Mouse (Mus musculus) hindbrain, embryonic 10.5 days (tissue): ENCODE measurements around the gene F830045P16Rik. TPM values are rescaled to one million over a fixed set of nuclear protein-coding genes. Genes with fewer than 3 reads are reported as not detected.

Source experiments
- DNase-seq: peaks from one replicate; pipeline ENCODE4 v3.0.0-alpha.2; 2017; ENCODE audit warnings: low spot score
- H3K27ac ChIP-seq: fragments of 300-500 bp; sonication (generic); 2 replicates; pipeline ENCODE4 v1.5.1; 2016; ENCODE audit warnings: mild to moderate bottlenecking, moderate library complexity
- H3K27me3 ChIP-seq: fragments of 300-500 bp; sonication (generic); 2 replicates; pipeline ENCODE4 v1.6.1; 2016; ENCODE audit warnings: mild to moderate bottlenecking; ENCODE audit not compliant: poor library complexity, insufficient read depth, severe bottlenecking
- H3K36me3 ChIP-seq: fragments of 300-500 bp; sonication (generic); 2 replicates; pipeline ENCODE4 v1.6.1; 2016; ENCODE audit warnings: mild to moderate bottlenecking, moderate library complexity
- H3K4me1 ChIP-seq: fragments of 300-500 bp; sonication (generic); replicated peaks from 2 replicates; pipeline ENCODE4 v1.6.1; 2016; ENCODE audit warnings: mild to moderate bottlenecking
- H3K4me3 ChIP-seq: fragments of 300-500 bp; sonication (generic); 2 replicates; pipeline ENCODE4 v1.5.1; 2016; ENCODE audit warnings: mild to moderate bottlenecking, moderate library complexity
- H3K9me3 ChIP-seq: fragments of 300-500 bp; sonication (generic); 2 replicates; pipeline ENCODE4 v1.6.1; 2016; ENCODE audit warnings: mild to moderate bottlenecking, moderate library complexity
- WGBS: fragments of 180-500 bp; shearing (Covaris S2); methylation state at CpG from one replicate; pipeline ENCODE4 v1.1.7; 2016; 5-methylcytosine and 5-hydroxymethylcytosine counted together
- polyA plus RNA-seq: library from polyadenylated mRNA; unstranded; fragments of >200 nt; fragmentation: Nextera tagmentation; extraction: Ambion mirVana; gene quantifications from 2 replicates; pipeline ENCODE4 v1.2.1, GENCODE M21; 2016

F830045P16Rik gene
- polyA plus RNA-seq, 1 experiment from 2014 or later, result not detected

DNA sequence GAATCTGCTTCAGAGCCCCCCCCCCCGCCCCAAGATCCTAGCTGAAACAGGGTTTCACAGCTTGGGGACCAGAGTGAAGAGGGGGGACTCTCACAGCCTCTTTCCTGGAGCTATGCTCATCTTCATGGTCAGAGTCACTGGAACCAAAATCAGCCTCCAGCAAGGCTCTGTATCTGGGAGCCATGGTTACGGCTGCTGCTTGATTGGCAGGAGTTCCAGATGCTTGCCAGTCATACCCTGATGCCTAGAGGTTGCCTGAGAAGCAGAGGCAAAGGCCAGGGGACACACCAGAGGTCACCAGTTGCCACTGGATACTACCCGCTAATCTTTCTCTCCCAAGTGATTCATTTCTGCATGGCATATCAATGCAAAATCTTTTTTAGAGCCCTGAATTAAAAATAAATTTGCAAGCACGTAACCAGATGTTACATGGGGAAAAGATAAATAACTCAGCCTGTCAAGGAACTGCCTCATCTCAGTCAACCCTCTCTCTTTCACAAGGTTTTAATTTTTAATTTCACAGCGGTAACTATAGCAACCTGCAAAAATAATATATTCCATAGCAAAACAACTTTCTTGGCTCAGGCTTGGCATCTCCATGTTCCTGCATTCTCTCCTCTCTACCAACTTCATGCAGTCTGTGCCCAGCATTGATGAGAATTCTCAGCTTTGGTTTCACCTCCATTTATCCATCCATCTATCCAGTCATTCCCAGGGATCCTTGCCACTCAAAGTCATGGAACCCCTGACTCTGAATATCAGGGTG, 27.7 kb upstream of the F830045P16Rik start:
- DNase-seq, result peak; percentile 49
- Histone ChIP-seq H3K4me3 (no peak overlapping the region), H3K4me1 (peaks cover 15% of the 10 kb centered on the region), H3K9me3 (no peaks in the 10 kb centered on the region), H3K36me3 (no peaks in the 10 kb centered on the region), H3K27me3 (peaks cover 3% of the 10 kb centered on the region; the same call in 1 of the 2 replicates), H3K27ac (peak overlapping the region; percentile 9; the same call in 1 of the 2 replicates)
- WGBS, result 59% methylated on average over 5 of the region's 5 CpGs

DNA sequence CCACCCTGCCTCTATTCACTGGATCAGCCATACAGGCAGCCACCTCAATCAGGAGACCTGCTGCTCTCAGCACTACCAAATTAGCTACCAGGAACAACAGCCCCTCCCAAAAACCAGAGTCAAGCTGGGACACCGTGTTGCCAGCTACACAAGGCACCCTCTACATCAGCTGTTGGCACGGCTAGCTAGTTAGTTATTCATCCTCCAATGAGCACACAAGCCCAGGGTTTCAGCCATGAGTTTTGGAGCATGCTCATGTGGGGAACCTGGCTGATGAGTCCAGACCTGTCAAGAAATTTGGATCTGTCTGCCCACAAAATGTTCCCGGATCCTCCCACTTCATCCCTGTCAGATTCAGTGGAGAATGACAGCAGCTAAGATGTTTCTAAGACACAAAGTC, 25.4 kb upstream of the F830045P16Rik start:
- H3K36me3 ChIP-seq, result no peaks in the 10 kb centered on the region
- H3K4me3 ChIP-seq, result no peak overlapping the region
- WGBS, result 70% methylated on average over 3 of the region's 3 CpGs
- H3K9me3 ChIP-seq, result no peaks in the 10 kb centered on the region
- peaks cover 24% of the 10 kb centered on the region for H3K4me1 ChIP-seq
- H3K27me3 ChIP-seq, result no peaks in the 10 kb centered on the region; the same call in 1 of the 2 replicates
- no peak for DNase-seq
- H3K27ac ChIP-seq, result no peak overlapping the region

DNA sequence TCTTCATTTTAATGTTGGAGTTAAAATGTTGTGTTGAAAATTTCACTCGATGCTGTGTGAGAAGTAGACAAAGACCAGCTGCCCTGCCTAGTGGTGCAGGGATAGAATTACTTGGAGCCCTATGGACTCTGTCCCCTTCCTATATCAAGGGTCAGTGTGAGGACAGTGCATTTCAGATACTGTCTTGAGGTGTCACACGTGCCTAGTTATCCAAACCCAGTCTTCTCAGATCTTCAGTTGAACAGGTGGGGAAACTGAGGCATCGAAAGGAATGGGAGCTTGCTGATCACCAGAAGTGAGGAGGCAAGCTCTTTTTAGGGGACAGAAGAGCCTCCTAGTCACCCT, 22.4 kb upstream of the F830045P16Rik start:
- Histone ChIP-seq H3K4me3 (no peak overlapping the region), H3K9me3 (no peaks in the 10 kb centered on the region), H3K27ac (no peak overlapping the region), H3K36me3 (no peaks in the 10 kb centered on the region), H3K4me1 (peaks cover 19% of the 10 kb centered on the region), H3K27me3 (no peaks in the 10 kb centered on the region; the same call in 1 of the 2 replicates)
- DNase-seq, result no peak
- WGBS, result 73% methylated on average over 3 of the region's 3 CpGs

DNA sequence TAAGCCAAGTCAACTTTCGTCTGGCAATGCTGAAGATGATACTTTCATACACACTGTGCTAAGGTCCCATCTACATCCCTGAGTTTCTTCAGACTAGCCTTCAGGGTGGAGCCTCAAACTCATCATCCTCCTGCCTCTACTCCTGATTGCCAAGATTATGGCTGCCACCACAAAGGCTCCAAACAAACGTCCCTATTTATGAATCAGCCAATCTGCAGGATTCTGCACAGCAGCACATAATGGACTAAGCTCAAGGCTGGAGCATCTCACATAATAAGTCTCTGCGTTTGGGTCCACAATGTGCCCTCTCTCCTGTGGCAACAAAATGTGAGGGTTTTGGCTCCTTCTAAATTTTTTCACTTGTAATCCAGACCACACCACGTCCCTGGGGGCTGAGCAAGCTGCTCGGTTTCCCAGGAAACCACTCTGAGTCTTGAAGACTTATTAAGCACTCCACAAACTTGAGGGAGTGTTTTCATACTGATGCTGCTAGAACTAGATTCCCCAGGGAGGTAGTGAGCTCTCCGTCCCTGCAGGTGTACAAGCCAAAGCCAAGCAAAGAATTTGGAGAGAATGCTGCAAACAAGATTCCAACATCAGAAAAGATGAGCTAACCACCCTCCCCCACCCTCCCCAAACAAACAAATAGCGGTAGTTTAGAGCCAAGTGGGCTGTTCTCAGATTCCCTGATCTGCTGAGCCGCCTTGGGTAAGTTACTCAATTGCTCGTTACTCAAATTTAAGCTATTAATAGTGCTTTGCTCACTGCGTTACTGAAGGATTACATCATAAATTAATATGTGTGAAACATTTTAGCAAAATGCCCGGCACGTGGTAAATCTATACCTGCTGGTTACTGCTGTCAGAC, 21.8 kb upstream of the F830045P16Rik start:
- Histone ChIP-seq H3K36me3 (no peaks in the 10 kb centered on the region), H3K27ac (no peak overlapping the region), H3K4me3 (no peak overlapping the region), H3K9me3 (no peaks in the 10 kb centered on the region), H3K27me3 (peaks cover under 1% of the 10 kb centered on the region; the same call in 1 of the 2 replicates), H3K4me1 (peaks cover 13% of the 10 kb centered on the region)
- 67% methylated on average over 12 of the region's 12 CpGs for whole genome bisulfite sequencing
- no peak for DNase-seq

DNA sequence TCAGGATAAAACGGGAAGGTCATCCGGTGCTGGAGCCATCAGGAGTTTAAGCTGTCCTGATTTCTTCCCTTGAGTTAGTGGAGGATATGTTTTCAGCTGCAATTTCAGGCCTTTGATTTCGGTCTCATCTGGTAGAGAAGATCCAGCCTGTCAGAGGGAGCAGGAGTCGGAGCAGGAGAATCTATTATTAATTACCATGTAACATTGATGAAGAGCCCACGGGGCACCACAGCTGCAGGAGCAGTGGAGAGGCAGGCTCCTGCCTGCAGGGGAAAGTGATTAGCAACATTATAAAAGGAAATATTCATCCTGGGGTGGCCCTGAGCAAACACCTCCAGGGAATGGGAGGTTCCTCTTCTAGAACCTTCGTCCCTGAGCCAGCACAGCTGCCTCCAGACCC, 19.7 kb upstream of the F830045P16Rik start:
- no peaks in the 10 kb centered on the region for H3K36me3 ChIP-seq
- WGBS, result 72% methylated on average over 6 of the region's 6 CpGs
- peaks cover 7% of the 10 kb centered on the region; the same call in 1 of the 2 replicates for H3K27me3 ChIP-seq

DNA sequence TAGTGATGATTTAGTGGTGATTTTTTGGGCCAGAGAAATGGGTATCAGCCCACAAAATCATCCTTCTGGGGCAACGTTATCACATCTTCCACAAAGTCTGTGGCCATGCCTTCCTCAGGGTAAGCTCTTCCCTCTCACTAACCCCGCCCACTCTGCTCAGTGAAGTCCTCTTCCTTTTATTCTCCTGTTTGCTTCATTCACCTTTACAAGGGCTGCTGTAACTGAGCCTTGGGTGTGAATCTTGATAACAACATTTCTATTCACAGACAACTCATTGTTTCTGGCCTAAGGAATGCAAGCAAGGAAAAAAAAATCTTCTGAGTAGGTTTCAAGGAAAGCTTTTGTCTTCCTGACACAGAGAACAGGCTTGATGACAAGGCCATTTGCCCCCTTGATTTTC, 14.4 kb upstream of the F830045P16Rik start:
- H3K9me3 ChIP-seq, result no peaks in the 10 kb centered on the region
- WGBS, result 57% methylated on average over 2 of the region's 2 CpGs
- H3K4me1 ChIP-seq, result peaks cover 24% of the 10 kb centered on the region
- H3K27me3 ChIP-seq, result peaks cover 14% of the 10 kb centered on the region; the same call in 1 of the 2 replicates
- no peak for DNase-seq
- no peak overlapping the region for H3K4me3 ChIP-seq
- H3K27ac ChIP-seq, result no peak overlapping the region
- H3K36me3 ChIP-seq, result no peaks in the 10 kb centered on the region

More for the DNA sequence above, 19.7 kb upstream of the F830045P16Rik start:
- no peak for DNase-seq
- Histone ChIP-seq H3K4me3 (no peak overlapping the region), H3K27ac (no peak overlapping the region), H3K9me3 (no peaks in the 10 kb centered on the region), H3K4me1 (peaks cover 16% of the 10 kb centered on the region)

DNA sequence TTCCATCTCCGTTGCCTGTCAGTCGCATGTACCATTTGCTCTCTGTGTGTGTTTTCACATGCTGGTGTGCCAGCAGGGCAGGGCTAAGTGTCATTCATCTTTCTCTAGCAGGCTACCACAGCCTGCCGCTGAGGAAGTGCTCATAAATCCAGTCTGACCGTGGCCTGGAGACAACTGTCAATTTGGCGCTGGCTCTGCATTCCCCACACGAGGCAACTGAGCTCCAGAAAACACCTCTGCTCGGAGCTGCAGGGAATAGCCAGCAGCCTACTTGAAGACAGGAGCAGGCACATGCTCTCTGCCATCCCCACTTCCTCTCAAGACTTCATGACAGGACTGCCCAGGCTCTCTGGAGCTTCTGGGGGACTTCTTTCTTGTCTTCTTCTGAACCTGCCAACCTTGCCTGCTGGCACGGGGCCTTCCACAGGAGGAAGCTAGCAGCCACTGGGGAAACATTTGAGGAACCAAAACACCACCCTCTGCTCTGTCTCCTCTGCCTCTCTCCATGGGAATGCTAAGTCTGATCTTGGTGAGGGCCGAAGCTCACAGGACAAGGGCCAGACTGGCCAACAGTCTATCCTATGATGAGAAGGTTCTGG, 13.2 kb upstream of the F830045P16Rik start:
- 66% methylated on average over 9 of the region's 9 CpGs for WGBS
- H3K4me1 ChIP-seq, result peaks cover 29% of the 10 kb centered on the region
- no peak overlapping the region for H3K4me3 ChIP-seq
- H3K36me3 ChIP-seq, result no peaks in the 10 kb centered on the region
- DNase-seq, result no peak
- no peaks in the 10 kb centered on the region for H3K9me3 ChIP-seq
- H3K27me3 ChIP-seq, result peaks cover 14% of the 10 kb centered on the region; the same call in 1 of the 2 replicates
- H3K27ac ChIP-seq, result no peak overlapping the region

DNA sequence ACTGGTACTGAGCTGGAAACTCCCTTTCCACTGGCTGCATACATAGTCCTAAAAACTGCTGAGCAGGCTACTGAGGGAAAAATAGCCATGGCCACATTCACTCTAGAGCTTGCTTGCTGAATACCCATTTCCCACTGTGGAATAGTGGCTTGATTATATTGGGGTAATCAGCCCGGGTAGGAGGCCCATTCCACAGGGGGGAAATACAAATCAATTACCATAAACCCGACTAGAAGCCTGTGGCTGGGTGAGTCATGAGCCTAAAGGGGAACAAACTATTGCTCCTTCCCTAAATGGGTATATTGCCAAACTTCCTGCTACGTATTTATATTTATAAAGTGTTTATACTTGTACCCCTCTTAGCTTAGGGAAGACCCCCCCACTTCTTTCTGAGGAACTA, 10.4 kb upstream of the F830045P16Rik start:
- no peak overlapping the region for H3K4me3 ChIP-seq
- WGBS, result 76% methylated on average over 3 of the region's 3 CpGs
- DNase-seq, result no peak

DNA sequence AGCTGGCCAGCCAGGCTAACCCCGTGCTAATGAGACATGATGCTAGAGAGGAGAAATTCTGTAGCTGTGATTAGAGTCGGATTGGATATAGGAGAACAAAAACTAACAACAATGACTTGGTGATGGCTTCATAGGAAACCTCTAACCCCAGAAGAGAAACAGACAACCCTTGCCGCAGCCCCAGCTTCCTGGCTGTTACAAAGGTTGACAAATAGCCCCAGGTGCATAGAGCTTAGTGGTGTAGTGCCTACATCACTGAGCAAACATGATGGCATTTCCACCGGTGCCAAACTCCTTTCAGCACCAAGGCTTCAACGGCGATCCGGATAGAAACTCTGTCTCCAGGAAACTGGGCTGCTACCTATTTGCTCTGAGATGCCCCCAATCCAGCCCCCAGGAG, 9.2 kb upstream of the F830045P16Rik start:
- H3K9me3 ChIP-seq, result no peaks in the 10 kb centered on the region
- DNase-seq, result no peak
- 88% methylated on average over 7 of the region's 7 CpGs for WGBS
- peaks cover 10% of the 10 kb centered on the region; the same call in 1 of the 2 replicates for H3K27me3 ChIP-seq
- H3K4me1 ChIP-seq, result peaks cover 26% of the 10 kb centered on the region
- H3K27ac ChIP-seq, result no peak overlapping the region
- H3K36me3 ChIP-seq, result no peaks in the 10 kb centered on the region
- H3K4me3 ChIP-seq, result no peak overlapping the region

More for the DNA sequence above, 10.4 kb upstream of the F830045P16Rik start:
- H3K4me1 ChIP-seq, result peaks cover 36% of the 10 kb centered on the region
- H3K27me3 ChIP-seq, result peaks cover 7% of the 10 kb centered on the region; the same call in 1 of the 2 replicates
- H3K9me3 ChIP-seq, result no peaks in the 10 kb centered on the region
- no peaks in the 10 kb centered on the region for H3K36me3 ChIP-seq
- no peak overlapping the region for H3K27ac ChIP-seq

DNA sequence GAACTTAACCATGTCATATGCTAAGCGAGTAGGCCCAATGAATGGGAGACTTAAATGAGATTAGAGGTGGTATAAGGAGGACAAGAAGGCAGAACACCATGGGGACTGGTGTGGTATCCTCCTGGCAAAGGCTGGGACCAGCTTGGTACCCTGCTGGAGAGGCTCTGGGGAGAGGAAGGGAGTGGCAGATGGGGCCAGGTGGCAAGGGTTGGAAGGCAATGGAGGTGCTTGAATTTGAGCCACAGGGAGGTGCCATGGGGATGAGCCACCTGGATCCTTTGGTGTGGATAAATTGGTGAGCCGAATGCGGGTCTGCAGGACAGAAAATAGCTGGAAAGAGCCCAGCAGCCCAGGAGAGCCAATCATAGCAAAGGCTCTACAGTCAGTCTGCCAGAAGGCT, 8.5 kb upstream of the F830045P16Rik start:
- H3K4me1 ChIP-seq, result peaks cover 25% of the 10 kb centered on the region
- WGBS, result 67% methylated on average over 3 of the region's 3 CpGs
- no peak for DNase-seq
- no peaks in the 10 kb centered on the region for H3K9me3 ChIP-seq
- H3K36me3 ChIP-seq, result no peaks in the 10 kb centered on the region
- no peak overlapping the region for H3K27ac ChIP-seq
- H3K27me3 ChIP-seq, result peaks cover 10% of the 10 kb centered on the region; the same call in 1 of the 2 replicates
- H3K4me3 ChIP-seq, result no peak overlapping the region

DNA sequence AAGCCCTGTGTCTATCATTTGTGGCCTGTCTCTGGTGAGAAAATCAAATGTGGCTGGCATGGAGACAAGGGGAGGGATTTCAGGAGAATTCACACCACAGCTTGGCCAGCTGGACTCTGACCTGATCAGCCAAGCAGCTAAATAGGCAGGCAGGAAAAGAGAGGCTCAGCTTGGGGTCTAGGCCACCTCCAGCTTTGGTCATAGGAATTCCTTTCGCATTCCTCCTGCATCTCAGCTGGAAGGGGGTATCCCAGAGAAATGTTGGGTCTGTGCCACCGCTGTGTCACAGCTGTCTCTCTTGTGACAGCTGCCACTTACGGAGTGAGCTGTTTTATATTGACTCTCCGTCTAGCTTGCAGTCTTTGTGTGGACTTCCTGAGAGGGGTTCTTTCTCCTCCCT, 8.0 kb upstream of the F830045P16Rik start:
- Histone ChIP-seq H3K27me3 (peaks cover 10% of the 10 kb centered on the region; the same call in 1 of the 2 replicates), H3K27ac (no peak overlapping the region), H3K4me3 (no peak overlapping the region), H3K9me3 (no peaks in the 10 kb centered on the region), H3K4me1 (peaks cover 23% of the 10 kb centered on the region), H3K36me3 (no peaks in the 10 kb centered on the region)
- WGBS, result 20% methylated on average over 4 of the region's 4 CpGs
- DNase-seq, result peak; percentile 12

DNA sequence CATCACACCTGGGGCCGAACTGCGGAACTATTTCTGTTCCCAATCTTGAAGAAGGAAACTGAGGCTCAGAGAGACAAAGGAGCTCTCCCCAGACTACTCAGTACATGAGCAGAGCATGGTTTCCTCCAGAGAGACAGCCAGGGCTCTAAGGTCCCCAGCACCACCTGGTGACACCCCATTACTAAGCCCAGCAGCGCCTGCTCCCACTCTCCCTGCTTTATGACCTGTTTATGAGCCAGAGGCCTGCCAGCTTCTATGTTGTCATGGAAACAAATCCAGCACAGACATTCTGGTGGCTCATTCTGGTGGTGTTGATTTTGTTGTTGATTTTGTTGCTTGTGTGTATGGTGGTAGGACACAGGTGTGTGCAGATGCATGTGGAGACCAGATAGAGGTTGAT, 3.6 kb upstream of the F830045P16Rik start:
- Histone ChIP-seq H3K4me1 (peaks cover 42% of the 10 kb centered on the region), H3K36me3 (no peaks in the 10 kb centered on the region), H3K27me3 (peaks cover 25% of the 10 kb centered on the region), H3K9me3 (no peaks in the 10 kb centered on the region), H3K4me3 (no peak overlapping the region), H3K27ac (no peak overlapping the region)
- 91% methylated on average over 3 of the region's 3 CpGs for WGBS
- no peak for DNase-seq
